Mouse (Mus musculus): ENCODE measurements around the gene Slx4. TPM values are rescaled to one million over a fixed set of nuclear protein-coding genes. Genes with fewer than 3 reads are reported as not detected.
A peak's percentile ranks its signal among the peaks of the same experiment; 100 is the strongest.
"Not testable (repeated sequence)": the region's sequence is repeated elsewhere in the genome, so short reads cannot be mapped to it uniquely, and the experiment has no call there.

The Slx4 gene
- total RNA-seq (2021) = 10 to 100 TPM; 19.8 to 21.3 TPM
- long read RNA-seq, experiment 1, partial matches to known transcripts = 1 of 3 reads
- long read RNA-seq, experiment 1, other reads (novel, unspliced or antisense) = 2 of 3 reads
- long read RNA-seq, experiment 2, partial matches to known transcripts = 0 of 2 reads
- long read RNA-seq, experiment 2, other reads (novel, unspliced or antisense) = 2 of 2 reads

- DNase-seq = peak; percentile 96
Measured at GRCm38 (mm10) chr16:4003489-4004398, at the start of gene Slx4. Slx4 (minus strand) TSS chr16:4003770.

- DNase-seq = no peak
Measured at GRCm38 (mm10) chr16:4052601-4053000, 49.0 kb upstream of the Slx4 start.

DNA sequence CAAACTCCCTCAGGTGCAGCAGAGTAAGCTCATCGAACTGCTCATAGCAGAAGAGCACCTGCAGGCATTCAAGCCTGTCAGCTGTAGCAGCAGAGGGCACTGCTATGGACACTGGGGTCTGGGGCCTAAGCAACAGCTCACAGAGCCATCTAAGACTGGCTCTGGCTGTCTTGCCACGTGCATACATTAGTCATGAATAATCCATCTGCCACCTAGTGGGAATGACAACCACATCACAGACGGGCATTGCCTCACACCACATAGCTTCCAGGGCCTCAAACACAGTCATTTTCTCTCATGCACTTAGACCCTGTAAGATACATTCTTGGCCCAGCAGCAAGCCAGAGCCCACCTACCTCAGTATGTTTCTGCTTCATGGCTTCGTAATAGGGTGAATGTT is 42.0 kb upstream of the Slx4 start:
- DNase-seq = no peak

- DNase-seq = peak; percentile 32
Measured at GRCm38 (mm10) chr16:4044093-4044492, 40.5 kb upstream of the Slx4 start.

GRCm38 (mm10) chr16:4041646-4042045 is 38.1 kb upstream of the Slx4 start:
- no peak for DNase-seq

GRCm38 (mm10) chr16:4040206-4040605 is 36.6 kb upstream of the Slx4 start:
- DNase-seq = no peak

- no peak for DNase-seq
Measured at GRCm38 (mm10) chr16:4037690-4038089, 34.1 kb upstream of the Slx4 start.

DNA sequence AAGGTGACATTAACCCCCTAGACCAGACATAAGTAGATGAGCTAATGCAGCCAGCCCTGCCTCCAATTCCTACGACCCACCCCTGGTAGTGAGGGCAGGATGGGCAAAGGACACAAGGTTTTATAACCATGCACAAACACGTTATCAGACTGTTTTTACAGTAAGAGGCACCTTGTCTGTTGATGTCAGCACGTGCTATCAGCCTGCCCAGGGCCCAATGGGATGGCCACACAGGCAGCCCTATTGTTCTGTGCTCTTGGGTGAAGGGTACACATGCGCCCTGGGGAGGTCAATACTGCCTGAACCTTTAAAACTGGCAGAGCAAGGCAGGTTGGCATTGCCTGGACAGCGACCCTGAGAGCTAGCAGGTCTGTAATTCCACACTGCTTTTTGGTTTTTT is 33.2 kb upstream of the Slx4 start, which contains the start of gene Dnase1:
Gene Dnase1 (plus strand): TSS at position 136 of the 400 bp plus-strand sequence.
- DNase-seq = no peak

GRCm38 (mm10) chr16:4035575-4035974 is 32.0 kb upstream of the Slx4 start:
- DNase-seq = no peak

DNA sequence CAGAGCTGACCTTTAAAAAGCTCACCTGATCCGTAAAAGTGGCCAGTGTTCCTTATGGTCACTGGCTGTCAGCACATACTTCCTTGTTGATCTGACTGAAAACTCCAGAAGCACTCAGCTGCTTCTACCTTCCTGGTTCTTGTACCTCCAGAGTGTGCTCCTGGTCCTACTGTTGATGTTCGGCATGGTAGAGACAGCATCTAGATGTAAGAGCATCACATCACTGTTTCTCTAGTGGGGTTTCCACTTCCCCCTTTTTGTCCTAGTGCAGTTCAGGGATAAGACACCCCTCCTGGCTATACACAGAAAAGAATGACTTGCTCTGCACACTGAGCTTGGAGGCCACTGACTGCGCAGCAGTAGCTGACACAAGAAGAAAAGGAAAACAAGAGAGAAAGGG is 30.9 kb upstream of the Slx4 start:
- no peak for DNase-seq

GRCm38 (mm10) chr16:4033971-4034370 is 30.4 kb upstream of the Slx4 start:
- DNase-seq = no peak

- peak; percentile 55 for DNase-seq
Measured at GRCm38 (mm10) chr16:4032341-4032748, 28.8 kb upstream of the Slx4 start.

GRCm38 (mm10) chr16:4031441-4032274 is 28.1 kb upstream of the Slx4 start:
- DNase-seq = no peak

DNA sequence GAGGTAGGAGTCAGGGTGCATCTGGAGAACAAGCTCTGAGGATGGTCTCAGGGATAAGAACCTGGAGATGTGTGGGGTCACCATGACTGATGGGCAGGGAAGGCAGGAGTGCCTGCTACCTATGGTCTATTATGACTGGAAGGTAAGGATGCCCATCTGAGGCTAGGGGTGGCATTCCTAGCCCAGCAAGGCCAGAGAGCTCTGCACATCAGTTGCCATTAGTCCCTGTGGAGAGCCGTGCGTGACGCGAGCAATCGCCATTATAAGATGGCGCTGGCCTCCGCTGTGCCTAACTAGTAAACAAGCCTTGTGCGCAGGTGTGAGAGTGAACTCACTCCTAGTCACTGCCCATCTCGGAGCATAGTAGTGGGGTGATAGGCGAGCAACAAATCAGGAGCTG is 26.9 kb upstream of the Slx4 start:
- no peak for DNase-seq

DNA sequence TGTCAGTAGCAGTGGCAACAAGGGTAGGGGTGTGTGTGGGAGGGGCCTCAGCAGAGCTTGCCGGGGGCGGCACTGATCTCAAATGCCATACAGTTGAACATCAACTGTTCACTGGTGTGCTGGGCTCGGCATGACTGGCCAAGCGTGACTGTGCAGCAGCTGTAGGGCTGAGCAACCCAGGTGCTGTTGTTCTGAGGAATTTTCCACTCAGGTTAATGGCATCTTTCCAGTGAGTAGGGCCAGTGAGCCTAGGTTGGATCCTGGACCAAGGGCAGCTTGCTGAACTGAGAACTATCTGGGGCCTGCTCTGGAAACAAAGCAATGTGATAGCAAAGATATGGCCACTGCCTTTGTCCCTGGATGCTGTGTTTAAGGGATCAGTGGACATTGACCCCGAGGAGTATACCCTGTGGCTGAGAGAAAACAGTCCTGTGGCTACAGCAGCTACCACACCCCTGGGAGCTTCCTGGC is 25.8 kb upstream of the Slx4 start:
- DNase-seq = no peak

DNA sequence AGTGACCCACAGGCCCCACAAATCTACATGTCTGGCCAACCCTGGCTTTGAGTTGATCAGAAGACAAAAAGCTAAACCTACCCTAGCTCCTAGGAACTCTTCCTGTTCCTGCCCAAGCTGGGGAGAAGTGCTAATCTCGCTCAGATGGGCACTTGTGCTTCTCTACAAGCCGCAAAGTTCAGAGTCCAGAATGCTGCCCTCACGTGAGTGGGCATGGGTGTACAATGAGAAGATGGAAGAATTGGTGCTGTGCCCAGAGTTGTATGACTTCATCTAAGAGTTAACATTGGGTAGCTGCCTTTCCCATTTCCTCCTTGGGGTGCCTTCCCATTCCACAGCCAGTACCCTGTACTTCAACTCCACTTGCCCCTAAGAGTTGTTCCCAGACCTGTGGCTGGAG is 23.6 kb upstream of the Slx4 start:
- DNase-seq = no peak

DNA sequence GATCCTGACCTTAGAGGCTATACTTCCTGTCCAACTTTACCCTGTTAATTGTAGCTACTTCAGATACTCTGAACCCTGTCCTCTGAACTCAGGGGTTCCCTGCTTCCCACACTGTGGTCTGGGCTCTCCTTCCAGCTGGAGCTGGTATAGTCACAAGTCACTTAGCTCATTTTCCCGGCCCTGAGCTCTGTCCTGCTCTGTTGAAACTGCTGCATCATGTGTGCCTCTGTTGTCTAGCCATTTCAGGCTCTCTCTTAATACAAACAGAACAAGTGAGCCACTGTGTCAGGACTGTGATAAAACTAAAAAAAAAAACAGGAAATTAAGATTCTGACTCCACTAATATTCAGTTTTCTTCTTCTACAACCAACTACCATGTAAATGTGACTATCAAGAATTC is 23.1 kb upstream of the Slx4 start:
- no peak for DNase-seq

- DNase-seq = no peak
Measured at GRCm38 (mm10) chr16:4022719-4023118, 19.1 kb upstream of the Slx4 start.

- DNase-seq = no peak
Measured at GRCm38 (mm10) chr16:4021241-4021640, 17.7 kb upstream of the Slx4 start.

DNA sequence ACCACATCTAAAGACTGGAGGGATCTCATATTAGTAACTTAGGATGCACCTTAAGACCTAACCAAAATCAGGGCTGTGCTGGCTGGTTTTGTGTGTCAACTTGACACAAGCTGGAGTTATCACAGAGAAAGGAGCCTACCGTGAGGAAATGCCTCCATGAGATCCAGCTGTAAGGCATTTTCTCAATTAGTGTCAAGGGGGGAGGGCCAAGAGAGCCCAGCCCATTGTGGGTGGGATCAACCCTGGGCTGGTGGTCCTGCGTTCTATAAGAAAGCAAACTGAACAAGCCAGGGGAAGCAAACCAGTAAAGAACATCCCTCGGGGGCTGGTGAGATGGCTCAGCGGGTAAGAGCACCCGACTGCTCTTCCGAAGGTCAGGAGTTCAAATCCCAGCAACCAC is 13.9 kb upstream of the Slx4 start:
- DNase-seq = not testable (repeated sequence)

GRCm38 (mm10) chr16:4016786-4017185 is 13.2 kb upstream of the Slx4 start:
- not testable (repeated sequence) for DNase-seq

DNA sequence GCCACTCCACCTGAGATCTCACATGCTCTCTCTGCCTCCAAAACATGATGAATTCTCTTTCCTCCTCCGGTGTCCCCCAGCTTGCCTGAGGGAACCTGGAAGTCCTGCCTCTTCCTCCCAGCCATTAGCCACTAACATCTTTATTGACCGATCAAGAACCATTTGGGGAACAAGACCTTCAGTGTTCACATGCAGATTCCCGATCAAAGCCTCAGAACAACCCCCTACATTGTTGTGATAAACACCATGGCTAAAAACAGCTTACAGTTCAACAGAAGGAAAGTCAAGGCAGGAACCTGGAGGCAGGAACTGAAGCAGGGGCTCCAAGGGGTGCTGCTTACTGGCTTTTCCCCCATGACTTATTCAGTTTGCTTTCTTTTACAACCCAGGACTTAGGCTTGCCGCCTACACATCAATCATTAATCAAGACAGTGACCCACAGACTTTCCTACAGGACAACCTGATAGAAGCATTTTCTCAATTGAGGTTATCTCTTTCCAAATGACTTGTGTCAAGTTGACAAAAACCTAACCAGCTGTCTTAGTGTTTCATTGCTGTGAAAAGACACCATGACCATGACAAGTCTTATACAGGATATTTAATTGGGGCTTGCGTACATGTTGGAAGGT is 10.6 kb upstream of the Slx4 start:
- DNase-seq = no peak
